Mouse (Mus musculus) midbrain, embryonic 11.5 days (tissue): ENCODE results near the gene Cpt2. TPM values are rescaled to one million over a fixed set of nuclear protein-coding genes. Genes with fewer than 3 reads are reported as not detected.

ENCODE experiments used
- ATAC-seq: fragments of 200-750 bp; cut with Nextera tagmentation; 2 replicates; pipeline ENCODE4 v1.8.0; 2017; ENCODE audit warnings: moderate TSS enrichment, moderate library complexity; ENCODE audit not compliant: low FRiP score
- DNase-seq: peaks from one replicate; pipeline ENCODE4 v3.0.0; 2015; ENCODE audit warnings: low spot score; ENCODE audit errors: missing footprints
- H3K27ac ChIP-seq: fragments of 300-500 bp; sonication (generic); 2 replicates; pipeline ENCODE4 v1.5.1; 2014; ENCODE audit warnings: low read depth, low read length
- H3K27me3 ChIP-seq: fragments of 300-500 bp; sonication (generic); 2 replicates; pipeline ENCODE4 v1.6.1; 2014; ENCODE audit warnings: mild to moderate bottlenecking, low read length, moderate library complexity, mixed read lengths; ENCODE audit not compliant: control insufficient read depth, insufficient read depth
- H3K36me3 ChIP-seq: fragments of 300-500 bp; sonication (generic); 2 replicates; pipeline ENCODE4 v1.6.1; 2014; ENCODE audit warnings: mild to moderate bottlenecking, low read length, moderate library complexity, mixed read lengths; ENCODE audit not compliant: control insufficient read depth, insufficient read depth
- H3K4me1 ChIP-seq: fragments of 300-500 bp; sonication (generic); 2 replicates; pipeline ENCODE4 v1.6.1; 2014; ENCODE audit warnings: low read length; ENCODE audit not compliant: control insufficient read depth, insufficient read depth
- H3K4me2 ChIP-seq: fragments of 300-500 bp; sonication (generic); 2 replicates; pipeline ENCODE4 v1.6.1; 2014; ENCODE audit warnings: mild to moderate bottlenecking, moderate library complexity
- H3K4me3 ChIP-seq: fragments of 300-500 bp; sonication (generic); 2 replicates; pipeline ENCODE4 v1.5.1; 2014; ENCODE audit warnings: low read depth, low read length
- H3K9ac ChIP-seq: fragments of 300-500 bp; sonication (generic); 2 replicates; pipeline ENCODE4 v1.6.1; 2014; ENCODE audit warnings: low read length
- H3K9me3 ChIP-seq: fragments of 300-500 bp; sonication (generic); 2 replicates; pipeline ENCODE4 v1.6.1; 2016; ENCODE audit warnings: low read length; ENCODE audit not compliant: control insufficient read depth
- WGBS: fragments of 180-500 bp; shearing (Covaris S2); extraction: QIAGEN DNeasy Blood & Tissue Kit; methylation state at CpG from one replicate; pipeline ENCODE4 v1.1.7; 2014; 5-methylcytosine and 5-hydroxymethylcytosine counted together
- polyA plus RNA-seq: library from polyadenylated mRNA; unstranded; fragments of >200 nt; fragmentation: Nextera tagmentation; extraction: Ambion mirVana; gene quantifications from 2 replicates; pipeline ENCODE4 v1.2.1, GENCODE M21; 2014

The Cpt2 gene
- polyA plus RNA-seq, 1 experiment from 2014 or later, result 35.5 TPM

DNA sequence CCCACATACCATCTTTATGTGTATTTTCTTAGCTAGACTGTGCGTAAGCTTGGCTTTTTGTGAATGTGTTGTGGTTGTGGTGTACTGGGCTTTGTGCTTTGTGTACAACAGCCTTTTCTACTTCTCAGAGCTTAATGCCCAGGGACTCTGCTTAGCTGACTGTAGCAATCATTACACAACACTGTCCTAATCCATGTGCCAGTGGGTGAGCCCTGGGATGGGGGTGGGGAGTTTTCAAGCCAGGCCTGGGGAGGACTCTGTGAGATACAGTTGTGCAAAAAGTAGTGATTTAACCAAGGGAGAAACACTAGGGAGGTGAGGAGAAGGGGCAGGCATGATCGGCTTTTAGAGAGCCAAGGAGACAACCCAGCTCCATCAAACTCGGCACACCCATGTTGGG, 23.2 kb downstream of the Cpt2 start:
- Histone ChIP-seq H3K9me3 (no peaks in the 10 kb centered on the region), H3K4me2 (no peak overlapping the region), H3K27ac (no peak overlapping the region), H3K4me1 (no peaks in the 10 kb centered on the region), H3K27me3 (no peaks in the 10 kb centered on the region), H3K9ac (no peak overlapping the region), H3K36me3 (peaks cover 5% of the 10 kb centered on the region; the same call in 1 of the 2 replicates), H3K4me3 (no peak overlapping the region)
- DNase-seq (no peak), ATAC-seq (no peak)
- WGBS, result 92% methylated on average over 3 of the region's 3 CpGs

- ATAC-seq (no peak), DNase-seq (no peak)
- peaks cover 5% of the 10 kb centered on the region; the same call in 1 of the 2 replicates for H3K36me3 ChIP-seq
- no peaks in the 10 kb centered on the region for H3K4me1 ChIP-seq
- H3K27me3 ChIP-seq, result no peaks in the 10 kb centered on the region
- H3K9me3 ChIP-seq, result no peaks in the 10 kb centered on the region
- no peak overlapping the region for H3K4me3 ChIP-seq
- H3K27ac ChIP-seq, result no peak overlapping the region
- no peak overlapping the region for H3K9ac ChIP-seq
- no peak overlapping the region for H3K4me2 ChIP-seq
- 90% methylated on average over 5 of the region's 5 CpGs for WGBS
These were observed 24.0 kb downstream of the Cpt2 start for GRCm38 (mm10) chr4:107899211-107899927.

DNA sequence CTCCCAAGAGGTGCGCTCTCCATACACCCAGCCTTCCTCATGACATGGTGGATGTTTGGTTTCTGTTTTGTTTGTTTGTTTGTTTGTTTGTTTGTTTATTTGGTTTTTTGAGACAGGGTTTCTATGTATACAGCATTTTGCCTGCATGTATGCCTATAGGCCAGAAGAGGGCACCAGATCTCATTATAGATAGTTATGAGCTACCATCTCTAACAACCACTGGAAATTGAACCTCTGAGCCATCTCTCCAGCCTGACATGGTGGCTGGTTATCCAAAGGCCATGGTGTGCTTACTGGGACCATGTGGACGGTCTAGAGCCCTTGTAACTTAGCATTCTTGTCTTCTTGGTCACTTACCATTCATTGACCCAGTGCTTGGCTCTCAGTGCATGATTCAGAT, 30.7 kb downstream of the Cpt2 start:
- H3K27me3 ChIP-seq, result no peaks in the 10 kb centered on the region
- H3K36me3 ChIP-seq, result peaks cover 7% of the 10 kb centered on the region; the same call in 1 of the 2 replicates
- H3K27ac ChIP-seq, result no peak overlapping the region
- H3K4me1 ChIP-seq, result no peaks in the 10 kb centered on the region
- no peak overlapping the region for H3K4me3 ChIP-seq
- no peak for DNase-seq
- WGBS, result 87% methylated on average over 2 of the region's 2 CpGs
- no peak overlapping the region for H3K4me2 ChIP-seq
- H3K9me3 ChIP-seq, result no peaks in the 10 kb centered on the region
- no peak for ATAC-seq
- no peak overlapping the region for H3K9ac ChIP-seq

DNA sequence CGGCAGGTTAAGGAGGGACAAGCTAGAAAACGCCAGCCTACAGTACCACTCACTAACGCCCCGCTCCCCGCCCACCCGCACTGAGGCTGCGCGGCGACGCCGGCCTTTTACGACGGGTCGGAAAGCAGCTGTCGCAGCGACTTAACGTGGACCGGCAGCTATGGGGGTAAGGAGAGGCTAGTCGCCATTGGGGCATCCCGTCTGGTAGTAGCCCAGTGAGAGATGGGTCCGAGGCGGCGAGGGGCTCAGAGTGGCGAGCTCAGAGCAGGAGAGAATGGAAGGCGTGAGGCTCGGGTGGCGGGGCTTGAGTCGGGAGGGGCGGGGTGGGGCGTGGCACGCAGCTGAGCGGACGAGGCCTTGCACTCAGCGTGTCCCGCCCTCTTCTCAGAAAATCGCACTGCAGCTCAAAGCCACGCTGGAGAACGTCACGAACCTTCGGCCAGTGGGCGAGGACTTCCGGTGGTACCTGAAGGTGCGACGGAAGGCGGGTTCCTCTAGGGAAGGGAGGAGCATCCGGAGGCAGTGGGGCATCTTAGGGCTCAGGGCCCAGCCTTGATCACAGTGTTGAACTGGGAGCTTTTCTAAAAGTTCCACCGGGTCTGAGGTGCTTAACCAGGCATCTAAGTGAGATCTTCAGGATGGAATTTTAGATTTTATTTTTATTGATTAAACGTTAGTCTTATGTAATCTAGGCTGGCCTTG, 33.5 kb downstream of the Cpt2 start, which contains the start of gene 0610037L13Rik:
TSS of gene 0610037L13Rik (plus strand) at position 83 of the 702 bp plus-strand sequence.
- Histone ChIP-seq H3K9ac (peak within 1 kb of the TSS; percentile 65), H3K27ac (peak within 1 kb of the TSS; percentile 78), H3K9me3 (no peaks in the 10 kb centered on the region), H3K4me2 (peak within 1 kb of the TSS; percentile 68), H3K27me3 (no peaks in the 10 kb centered on the region), H3K36me3 (peaks cover 14% of the 10 kb centered on the region), H3K4me1 (no peaks in the 10 kb centered on the region), H3K4me3 (peak within 1 kb of the TSS; percentile 58)
- ATAC-seq (peak; percentile 94), DNase-seq (peak; percentile 99)
- WGBS, result under 1% methylated on average over 48 of the region's 48 CpGs

DNA sequence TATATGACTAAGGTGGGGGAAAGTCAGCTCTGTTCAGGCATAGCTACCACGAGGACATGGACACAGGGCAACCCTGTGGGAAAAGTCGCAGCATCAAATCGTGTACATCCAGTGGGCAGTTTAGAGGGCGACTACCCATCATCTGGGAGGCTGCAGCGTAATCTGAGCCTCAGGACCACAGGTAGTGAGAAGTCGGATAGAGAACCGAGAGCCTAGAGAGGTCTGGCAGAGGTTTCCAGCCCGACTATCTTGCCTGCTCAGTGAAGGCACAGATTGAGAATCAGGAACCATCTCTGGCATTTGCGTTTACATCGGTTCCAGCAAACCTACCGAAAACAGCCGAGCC, 34.1 kb downstream of the Cpt2 start:
- no peaks in the 10 kb centered on the region for H3K4me1 ChIP-seq
- H3K27ac ChIP-seq, result peak overlapping the region; percentile 78; the same call in 1 of the 2 replicates
- H3K9me3 ChIP-seq, result no peaks in the 10 kb centered on the region
- peak overlapping the region; percentile 65 for H3K9ac ChIP-seq
- ATAC-seq, result peak; percentile 35
- H3K4me2 ChIP-seq, result peak overlapping the region; percentile 68
- peak overlapping the region; percentile 58 for H3K4me3 ChIP-seq
- H3K27me3 ChIP-seq, result no peaks in the 10 kb centered on the region
- 3% methylated on average over 12 of the region's 12 CpGs for whole genome bisulfite sequencing
- H3K36me3 ChIP-seq, result peaks cover 20% of the 10 kb centered on the region
- no peak for DNase-seq

DNA sequence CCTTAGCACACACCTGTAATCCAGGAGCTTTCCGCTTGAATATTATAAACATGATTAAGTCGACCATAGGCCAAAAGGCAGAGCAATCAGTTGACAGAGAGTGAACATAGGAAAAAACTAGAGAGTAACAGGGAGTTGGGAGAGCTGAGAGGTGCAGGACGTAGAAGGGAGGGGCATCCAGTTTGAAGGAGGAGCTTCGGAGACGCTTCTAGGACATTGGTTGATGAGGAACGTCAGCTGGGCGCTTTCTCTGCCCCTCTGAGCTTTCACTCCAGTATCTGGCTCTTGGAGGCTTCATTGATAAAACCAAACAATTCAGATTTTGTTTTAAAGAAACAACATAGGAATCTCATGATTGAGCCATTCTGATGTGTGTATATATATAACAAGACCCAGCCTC, 37.0 kb downstream of the Cpt2 start:
- 84% methylated on average over 7 of the region's 7 CpGs for whole genome bisulfite sequencing
- H3K27ac ChIP-seq, result no peak overlapping the region
- H3K4me1 ChIP-seq, result no peaks in the 10 kb centered on the region
- no peak overlapping the region for H3K9ac ChIP-seq
- no peaks in the 10 kb centered on the region for H3K27me3 ChIP-seq
- no peak for ATAC-seq
- H3K36me3 ChIP-seq, result peaks cover 16% of the 10 kb centered on the region
- no peak overlapping the region for H3K4me3 ChIP-seq
- DNase-seq, result no peak
- H3K4me2 ChIP-seq, result no peak overlapping the region
- H3K9me3 ChIP-seq, result no peaks in the 10 kb centered on the region

DNA sequence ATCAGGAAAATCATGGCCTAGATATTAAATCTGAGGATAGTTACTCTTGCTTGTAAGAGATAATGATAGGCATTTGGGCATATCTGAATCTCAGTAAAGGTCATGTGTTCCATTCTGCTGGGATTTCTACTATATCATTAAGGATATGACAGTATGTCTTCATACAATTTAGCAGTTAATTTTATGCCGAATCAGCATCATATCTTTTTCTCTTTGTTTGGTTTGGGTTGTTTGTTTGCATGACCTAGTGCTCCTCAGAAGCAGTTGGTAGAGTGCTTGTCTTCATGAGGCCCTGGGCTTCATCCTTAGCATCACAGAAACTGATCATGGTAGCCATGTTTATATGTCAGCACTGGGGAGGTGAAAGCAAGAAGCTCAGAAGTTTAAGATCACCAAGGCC, 41.8 kb downstream of the Cpt2 start:
- WGBS, result 91% methylated on average over 1 of the region's 1 CpGs
- DNase-seq (no peak), ATAC-seq (no peak)
- Histone ChIP-seq H3K9ac (no peak overlapping the region), H3K27ac (no peak overlapping the region), H3K36me3 (peaks cover 13% of the 10 kb centered on the region), H3K4me3 (no peak overlapping the region), H3K4me2 (no peak overlapping the region), H3K9me3 (no peaks in the 10 kb centered on the region), H3K4me1 (peaks cover 8% of the 10 kb centered on the region), H3K27me3 (no peaks in the 10 kb centered on the region)

GRCm38 (mm10) chr4:107879254-107880050, 44.0 kb downstream of the Cpt2 start, which contains the start of gene Magoh:
Magoh (plus strand) TSS chr4:107879755.
- Histone ChIP-seq H3K4me1 (peaks cover 8% of the 10 kb centered on the region), H3K9ac (peak within 1 kb of the TSS; percentile 77), H3K27me3 (no peaks in the 10 kb centered on the region), H3K4me2 (peak within 1 kb of the TSS; percentile 71), H3K4me3 (peak within 1 kb of the TSS; percentile 76), H3K36me3 (peaks cover 1% of the 10 kb centered on the region; the same call in 1 of the 2 replicates), H3K9me3 (no peaks in the 10 kb centered on the region), H3K27ac (no peak within 1 kb of the TSS)
- ATAC-seq, result peak; percentile 95
- 4% methylated on average over 48 of the region's 48 CpGs for WGBS
- peak; percentile 100 for DNase-seq
